Mouse (Mus musculus): ENCODE results near the gene Fbxo2.
"Not testable (repeated sequence)": the region's sequence is repeated elsewhere in the genome, so short reads cannot be mapped to it uniquely, and the experiment has no call there.

DNA sequence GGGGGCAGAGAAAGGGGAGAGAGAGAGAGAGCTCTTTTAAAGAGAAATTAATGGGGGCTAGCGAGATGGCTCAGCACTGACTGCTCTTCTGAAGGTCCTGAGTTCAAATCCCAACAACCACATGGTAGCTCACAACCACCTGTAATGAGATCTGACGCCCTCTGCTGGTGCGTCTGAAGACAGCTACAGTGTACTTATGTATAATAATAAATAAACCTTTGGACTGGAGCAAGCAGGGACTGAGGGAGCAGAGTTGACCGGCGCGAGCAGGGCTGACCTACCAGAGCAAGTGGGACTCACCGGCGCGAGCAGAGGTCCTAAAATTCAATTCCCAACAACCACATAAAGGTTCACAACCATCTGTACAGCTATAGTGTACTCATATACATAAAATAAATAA lies 40.8 kb upstream of the Fbxo2 start:
- 0 out of 4 replicates have a peak, but pooled peaks of 1 of the 2 experiments have one; percentile 22 for TF ChIP-seq CTCF (conservative IDR thresholded peaks at IDR 0.05 in 1 of 2, IDR thresholded peaks at IDR 0.05 in 1 of 2; ENCODE audit: low read depth in 2 of 2, low read length in 2 of 2)
- not testable (repeated sequence) for TF ChIP-seq MAZ (IDR thresholded peaks at IDR 0.05; ENCODE audit: low read depth, low read length); CHD2 (IDR thresholded peaks at IDR 0.05; ENCODE audit: low read length); TBP (conservative IDR thresholded peaks at IDR 0.05; ENCODE audit: low read depth, low read length); EP300 (IDR thresholded peaks at IDR 0.05; ENCODE audit: low read length); HCFC1 (IDR thresholded peaks at IDR 0.05; ENCODE audit: low read depth, low read length); ZC3H11A (IDR thresholded peaks at IDR 0.05; ENCODE audit: low read depth, low read length); TCF12 (IDR thresholded peaks at IDR 0.05; ENCODE audit: low read depth, low read length); NELFE (IDR thresholded peaks at IDR 0.05; ENCODE audit: low read depth, low read length); MEF2A (IDR thresholded peaks at IDR 0.05; ENCODE audit: borderline replicate concordance, low read depth, low read length)
